In genomic region chr4:133813992-133814803, GRCm38 (mm10) we compare ENCODE assay signal across 8 mouse cellular contexts. TPM values are rescaled to one million over a fixed set of nuclear protein-coding genes. Genes with fewer than 3 reads are reported as not detected.
A peak's percentile ranks its signal among the peaks of the same experiment; 100 is the strongest.
DNase-seq lines count a peak whose midpoint lies in the region; ATAC-seq and TF ChIP-seq lines count a peak whose summit lies in the region.

No protein-coding gene starts in this region.

- peak; percentile 64 for ATAC-seq in intestine, postnatal 0 days

- no peaks in the 10 kb centered on the region for H3K9me3 ChIP-seq in embryonic facial prominence, embryonic 10.5 days
- H3K9me3 ChIP-seq in intestine, postnatal 0 days (ENCODE audit: control insufficient read depth): no peaks in the 10 kb centered on the region
- no peaks in the 10 kb centered on the region for H3K9me3 ChIP-seq in midbrain, embryonic 10.5 days (replicated peaks)

- H3K4me3 ChIP-seq in embryonic facial prominence, embryonic 10.5 days: peak overlapping the region; percentile 73
- peak overlapping the region; percentile 62 for H3K4me3 ChIP-seq in intestine, postnatal 0 days (ENCODE audit: low read depth, low read length)
- peak overlapping the region; percentile 68 for H3K4me3 ChIP-seq in midbrain, embryonic 10.5 days

- intact Hi-C loops in left cerebral cortex, postnatal 36 days (cut with DNase I): loop anchor here (1.0 kb wide), 2 partner anchors 57 to 142 kb away; partner anchors contain the start of gene Pigv

- peak overlapping the region; percentile 64 for H3K4me2 ChIP-seq in intestine, postnatal 0 days (replicated peaks; ENCODE audit: low read depth)

- peak; percentile 94 for DNase-seq in adrenal gland, postnatal 10 days
- DNase-seq in embryonic facial prominence, embryonic 10.5 days (ENCODE audit: low spot score): peak; percentile 95
- peak; percentile 42 for DNase-seq in gonadal fat pad, adult 2 months (ENCODE audit: low read depth)
- peak; percentile 73 to 81 for DNase-seq in left cerebral cortex, postnatal 36 days (ENCODE audit: low spot score in 2 of 2)
- DNase-seq in midbrain, embryonic 10.5 days (ENCODE audit: low spot score): peak; percentile 89
- peak; percentile 53 to 59 for DNase-seq in right cerebral cortex, postnatal 36 days (ENCODE audit: low spot score in 2 of 2)
- DNase-seq in urinary bladder, postnatal 4 days (ENCODE audit: low spot score in 2 of 2): peak; percentile 88 to 92

- H3K9ac ChIP-seq in intestine, postnatal 0 days (ENCODE audit: low read depth, low read length): peak overlapping the region; percentile 90

- H3K4me1 ChIP-seq in embryonic facial prominence, embryonic 10.5 days: peaks cover 24% of the 10 kb centered on the region
- H3K4me1 ChIP-seq in intestine, postnatal 0 days (replicated peaks; ENCODE audit: control insufficient read depth, insufficient read depth, low read length): no peaks in the 10 kb centered on the region
- peaks cover 32% of the 10 kb centered on the region for H3K4me1 ChIP-seq in midbrain, embryonic 10.5 days

- under 1% methylated on average over 69 of the region's 80 CpGs for WGBS in embryonic facial prominence, embryonic 10.5 days
- WGBS in intestine, postnatal 0 days: under 1% methylated on average over 68 of the region's 80 CpGs
- under 1% methylated on average over 72 of the region's 80 CpGs for WGBS in midbrain, embryonic 10.5 days

- TF ChIP-seq CTCF in intestine, postnatal 0 days (IDR thresholded peaks at IDR 0.05; ENCODE audit: low read depth): peak; percentile 80

- no peaks in the 10 kb centered on the region for H3K36me3 ChIP-seq in embryonic facial prominence, embryonic 10.5 days (replicated peaks)
- no peaks in the 10 kb centered on the region for H3K36me3 ChIP-seq in intestine, postnatal 0 days (ENCODE audit: control insufficient read depth, insufficient read depth)
- no peaks in the 10 kb centered on the region for H3K36me3 ChIP-seq in midbrain, embryonic 10.5 days

- H3K27me3 ChIP-seq in embryonic facial prominence, embryonic 10.5 days (replicated peaks; ENCODE audit: low read depth, poor library complexity, severe bottlenecking): no peaks in the 10 kb centered on the region
- H3K27me3 ChIP-seq in intestine, postnatal 0 days (replicated peaks; ENCODE audit: control insufficient read depth, insufficient read depth, low read length): no peaks in the 10 kb centered on the region
- 0 out of 2 replicates have a peak, but pooled peaks cover 5% of the 10 kb centered on the region for H3K27me3 ChIP-seq in midbrain, embryonic 10.5 days (ENCODE audit: low read depth, poor library complexity, severe bottlenecking)

- peak overlapping the region; percentile 99 for H3K27ac ChIP-seq in embryonic facial prominence, embryonic 10.5 days (replicated peaks)
- peak overlapping the region; percentile 100 for H3K27ac ChIP-seq in intestine, postnatal 0 days (ENCODE audit: low read depth, low read length)
- H3K27ac ChIP-seq in midbrain, embryonic 10.5 days (replicated peaks): peak overlapping the region; percentile 100

RNA-seq across cellular contexts. Expression of gene Arid1a, which starts 57.6 kb away (rescaled TPM):
- 10 to 100 TPM; 46.7 to 63.4 TPM for total RNA-seq in adrenal gland, postnatal 10 days (2021)
- polyA plus RNA-seq in embryonic facial prominence, embryonic 10.5 days (2016; fragmentation: Nextera tagmentation; extraction: Ambion mirVana): 38.9 and 40.0 TPM in 2 replicates
- polyA plus RNA-seq in gonadal fat pad, adult 2 months (2012; rRNA removed): 29.7 and 49.4 TPM in 2 replicates
- 10.4 and 12.1 TPM in 2 replicates for polyA plus RNA-seq in intestine, postnatal 0 days (2015; fragmentation: Nextera tagmentation; extraction: Ambion mirVana)
- 10 to 100 TPM; 76.5 to 96.1 TPM for total RNA-seq in left cerebral cortex, postnatal 36 days (2021)
- polyA plus RNA-seq in midbrain, embryonic 10.5 days (2016; fragmentation: Nextera tagmentation; extraction: Ambion mirVana): 32.7 and 34.5 TPM in 2 replicates

Comparison
In these comparisons a context has a peak if more than half of its experiments do, and no peak if none do; other contexts are left out.
1. Peak in every context shown above with its lines: DNase-seq, ATAC-seq, H3K4me3 ChIP-seq and H3K27ac ChIP-seq.
2. DNase-seq: peak in every context shown above with its lines; median percentile 95 in embryonic facial prominence, embryonic 10.5 days; 94 in adrenal gland, postnatal 10 days; 90 in urinary bladder, postnatal 4 days; 89 in midbrain, embryonic 10.5 days; 77 in left cerebral cortex, postnatal 36 days; 56 in right cerebral cortex, postnatal 36 days; 42 in gonadal fat pad, adult 2 months.